Mouse (Mus musculus): ENCODE data around the gene C2cd2l.
A peak's percentile ranks its signal among the peaks of the same experiment; 100 is the strongest.
"Not testable (repeated sequence)": the region's sequence is repeated elsewhere in the genome, so short reads cannot be mapped to it uniquely, and the experiment has no call there.

Gene C2cd2l

DNA sequence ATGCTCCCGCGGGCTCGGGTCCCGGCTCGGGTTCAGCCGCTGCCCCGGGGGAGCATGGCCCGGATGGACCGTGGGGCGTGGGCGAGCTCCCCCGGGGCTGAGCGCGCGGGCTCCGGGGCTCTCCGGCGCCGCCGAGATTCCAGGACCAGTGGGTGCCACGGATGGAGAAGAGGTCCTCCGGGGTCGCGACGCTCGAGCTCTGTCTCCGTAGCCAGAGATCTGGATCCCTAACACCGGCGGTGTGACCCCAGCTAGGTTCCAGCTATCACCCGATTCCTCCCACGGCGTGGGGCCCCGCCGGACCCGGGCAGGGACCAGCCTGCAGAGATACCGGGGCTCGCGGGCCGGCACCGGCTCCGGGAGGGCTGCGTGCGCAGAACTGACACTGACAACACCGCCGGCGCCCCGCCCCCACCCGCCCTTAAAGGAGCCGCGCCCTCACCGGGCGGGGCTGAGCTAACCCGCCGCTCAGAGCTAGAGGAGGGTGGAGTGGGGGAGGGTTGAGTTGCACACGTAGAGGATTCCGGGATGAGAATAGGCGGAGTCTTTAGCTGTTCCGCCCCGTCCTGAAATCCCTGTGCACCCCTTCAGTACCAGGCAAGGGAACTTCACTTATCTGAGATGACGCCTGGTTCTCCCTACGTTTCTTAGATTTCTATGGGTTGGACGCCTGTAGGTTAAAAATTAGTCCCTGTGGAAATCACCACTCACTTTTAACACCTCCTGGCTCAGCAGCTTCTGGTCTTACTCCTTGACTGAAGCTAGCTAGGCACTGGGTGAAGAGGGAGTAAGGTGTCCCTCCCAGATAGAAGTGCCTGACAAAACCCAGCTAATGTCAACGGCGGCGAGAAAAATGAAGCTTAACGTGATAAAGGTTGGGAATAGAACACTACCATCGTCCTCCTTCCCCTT lies at the start of gene C2cd2l:
Gene C2cd2l (minus strand): TSS at position 399 of the 912 bp plus-strand sequence.
- peak; percentile 95 for DNase-seq

DNA sequence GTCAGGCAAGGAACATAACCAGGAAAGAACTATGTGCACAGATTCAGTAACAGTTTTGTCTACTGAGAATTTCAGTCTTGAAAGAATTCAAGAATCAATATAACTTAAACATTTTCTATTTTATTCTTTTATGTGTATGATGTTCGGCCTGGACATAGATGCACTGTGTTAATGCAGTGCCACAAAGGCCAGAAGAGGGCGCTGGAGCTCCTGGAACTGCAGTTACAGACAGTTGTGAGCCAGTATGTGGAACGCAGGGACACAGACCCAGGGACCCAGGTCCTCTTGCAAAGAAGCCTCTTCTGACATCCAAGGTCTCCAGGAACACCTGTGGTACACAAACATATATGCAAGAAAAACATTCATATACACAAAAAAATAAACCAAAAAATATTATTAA lies 44.4 kb upstream of the C2cd2l start:
- peak; percentile 33 for DNase-seq

- DNase-seq: not testable (repeated sequence)
Measured at GRCm38 (mm10) chr9:44361931-44362330, 41.8 kb upstream of the C2cd2l start.

DNA sequence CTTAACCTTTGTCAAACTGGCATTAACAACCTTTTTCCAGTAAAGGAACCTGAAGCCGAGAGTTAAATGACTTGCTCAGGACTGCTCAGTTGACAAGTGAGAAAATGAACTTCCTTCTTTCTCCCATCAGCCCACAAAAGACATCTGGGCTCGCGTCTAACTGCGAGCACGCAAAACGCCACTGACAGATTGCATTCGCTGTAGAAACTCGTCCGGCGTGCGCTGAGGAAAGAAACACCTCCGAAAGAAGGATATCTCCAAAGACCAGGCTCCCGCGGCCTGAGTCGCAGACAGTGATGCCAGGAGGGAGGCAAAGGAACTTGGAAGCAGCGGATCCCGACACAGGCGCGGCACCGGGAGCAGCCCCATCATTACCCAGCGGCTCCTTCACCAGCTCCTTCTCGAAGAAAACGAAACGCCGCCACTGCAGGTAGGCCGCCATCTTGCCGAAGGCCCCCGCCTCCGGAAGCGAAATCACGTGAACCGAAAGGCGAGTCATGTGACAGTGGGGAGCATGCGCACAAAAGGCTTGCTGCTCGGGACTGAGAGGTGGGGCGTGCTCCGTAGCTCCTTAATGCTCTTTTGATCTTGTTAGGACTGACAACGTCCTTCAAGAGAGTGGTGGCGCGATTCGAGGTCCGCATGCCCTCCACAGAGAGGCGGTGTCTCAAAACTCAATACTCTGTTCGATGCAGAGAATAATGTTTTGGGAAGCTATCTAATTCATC lies 41.3 kb upstream of the C2cd2l start, which contains the start of gene Vps11:
Gene Vps11 (minus strand): TSS at position 481 of the 728 bp plus-strand sequence.
- DNase-seq: peak; percentile 97

GRCm38 (mm10) chr9:44357207-44357606 lies 37.1 kb upstream of the C2cd2l start:
- DNase-seq: no peak

DNA sequence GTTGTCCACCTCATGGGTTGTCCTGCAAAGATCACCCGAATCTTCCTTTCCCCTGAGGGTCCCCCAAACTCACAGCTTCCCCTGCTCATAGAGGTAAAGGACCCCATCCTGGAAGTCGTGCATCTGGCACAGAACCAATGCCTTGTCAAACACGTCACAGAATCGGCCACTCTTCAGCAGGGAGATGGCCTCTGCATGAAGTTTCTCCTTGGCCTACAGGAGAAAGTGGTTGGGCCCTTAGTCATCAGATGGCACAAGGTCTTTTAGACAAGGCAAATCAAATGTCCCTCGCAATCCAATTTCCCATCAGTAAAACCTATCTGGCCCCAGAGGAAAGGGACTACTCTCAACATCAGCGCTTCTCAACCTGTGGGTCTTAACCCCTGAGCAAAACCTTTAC lies 33.1 kb upstream of the C2cd2l start:
- DNase-seq: no peak

DNA sequence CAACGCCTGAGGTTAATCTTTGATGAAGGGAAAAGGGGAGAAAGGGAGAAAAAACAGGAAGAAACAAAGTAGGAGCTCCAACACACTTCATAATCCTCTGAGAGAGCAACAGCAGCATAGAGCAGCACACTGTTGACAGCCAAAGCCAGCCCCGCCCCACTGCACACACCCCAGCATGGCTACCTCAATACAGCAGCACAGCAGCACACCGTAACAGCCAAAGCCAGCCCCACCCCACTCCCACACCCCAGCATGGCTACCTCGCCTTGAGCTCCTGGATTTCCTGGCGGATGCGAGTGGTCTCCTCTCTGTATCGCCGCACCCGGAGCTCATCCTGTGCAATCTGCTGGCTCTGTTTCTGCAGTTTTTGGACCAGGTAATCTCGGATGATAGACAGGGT lies 32.3 kb upstream of the C2cd2l start:
- no peak for DNase-seq

GRCm38 (mm10) chr9:44351396-44351795 lies 31.3 kb upstream of the C2cd2l start:
- DNase-seq: no peak

GRCm38 (mm10) chr9:44348546-44348945 lies 28.5 kb upstream of the C2cd2l start:
- DNase-seq: no peak

GRCm38 (mm10) chr9:44347621-44348020 lies 27.5 kb upstream of the C2cd2l start:
- no peak for DNase-seq

DNA sequence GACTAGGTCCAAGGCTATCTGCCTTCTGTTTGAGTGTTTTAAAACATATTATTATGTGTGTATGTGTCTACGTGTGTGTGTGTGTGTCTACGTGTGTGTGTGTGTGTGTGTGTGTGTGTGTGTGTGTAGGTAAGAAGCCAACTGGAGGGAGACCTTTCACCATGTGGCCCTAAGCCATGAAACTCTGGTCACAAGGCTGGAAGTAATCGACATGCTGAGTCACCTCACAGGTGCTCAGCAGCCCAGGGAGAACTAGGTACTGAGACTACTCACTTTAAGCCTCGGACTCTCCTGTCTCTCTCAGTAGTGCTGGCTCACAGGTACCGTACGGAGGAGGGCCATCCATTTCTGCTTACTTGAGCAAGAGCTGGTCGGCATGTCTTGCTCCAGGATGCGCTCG lies 27.1 kb upstream of the C2cd2l start:
- DNase-seq: no peak

- no peak for DNase-seq
Measured at GRCm38 (mm10) chr9:44345570-44346433, 25.7 kb upstream of the C2cd2l start.

DNA sequence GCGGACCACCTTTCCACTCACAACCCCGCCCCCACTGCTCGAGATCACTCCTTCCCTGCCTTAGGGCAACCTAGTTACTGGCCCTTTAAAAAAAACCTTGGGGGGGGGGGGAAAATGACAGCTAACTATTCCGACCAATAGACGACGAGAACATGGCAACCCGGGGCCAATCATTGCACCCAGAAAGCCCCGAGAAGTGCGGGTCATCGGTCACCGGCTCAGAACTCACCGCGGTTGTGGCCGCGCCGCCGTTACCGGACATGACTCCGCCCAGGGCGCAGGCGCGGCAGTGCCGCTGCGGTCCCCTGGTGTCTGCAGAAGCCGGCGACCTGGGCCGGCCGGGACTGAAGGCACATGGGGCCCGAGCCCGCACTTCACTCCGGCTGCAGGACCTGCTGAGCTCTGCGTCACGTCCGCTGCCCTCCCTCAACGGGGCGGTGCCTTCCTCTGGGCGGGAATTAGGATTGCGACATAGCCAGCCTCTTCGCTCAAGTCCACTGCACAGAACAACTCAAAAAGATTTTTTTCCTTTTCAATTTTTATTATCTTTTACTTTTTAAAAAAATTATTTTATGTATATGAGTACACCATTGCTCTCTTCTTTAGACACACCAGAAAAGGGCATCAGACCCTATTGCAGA lies 23.8 kb upstream of the C2cd2l start, which contains the start of gene Hmbs:
Gene Hmbs (minus strand): TSS at position 448 of the 641 bp plus-strand sequence.
- DNase-seq: peak; percentile 94

GRCm38 (mm10) chr9:44343290-44343689 lies 23.2 kb upstream of the C2cd2l start:
- no peak for DNase-seq

GRCm38 (mm10) chr9:44342605-44343004 lies 22.5 kb upstream of the C2cd2l start:
- no peak for DNase-seq

- no peak for DNase-seq
Measured at GRCm38 (mm10) chr9:44342173-44342572, 22.1 kb upstream of the C2cd2l start.

- no peak for DNase-seq
Measured at GRCm38 (mm10) chr9:44341487-44341886, 21.4 kb upstream of the C2cd2l start.

GRCm38 (mm10) chr9:44338574-44338973 lies 18.5 kb upstream of the C2cd2l start:
- DNase-seq: no peak

- DNase-seq: peak; percentile 32
Measured at GRCm38 (mm10) chr9:44337436-44338169, 17.5 kb upstream of the C2cd2l start.

DNA sequence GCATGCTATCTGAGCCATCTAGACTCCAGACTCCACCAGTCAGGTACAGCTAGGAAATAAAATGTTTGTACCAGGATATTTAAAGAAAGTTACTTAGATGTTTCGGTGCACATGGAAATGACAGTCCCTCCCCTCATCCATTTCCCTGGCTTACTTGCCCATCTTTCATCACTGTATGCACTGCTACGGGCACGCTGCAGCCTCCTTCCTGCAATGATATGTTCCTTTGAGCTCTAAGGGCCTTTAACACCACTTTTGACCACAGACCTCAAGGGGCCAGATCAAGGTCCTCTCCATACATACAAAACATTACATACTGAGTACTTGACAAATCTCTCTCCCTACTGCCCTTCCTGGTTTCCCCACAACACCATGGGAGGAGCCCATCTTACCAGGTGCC lies 16.9 kb upstream of the C2cd2l start:
- DNase-seq: no peak

DNA sequence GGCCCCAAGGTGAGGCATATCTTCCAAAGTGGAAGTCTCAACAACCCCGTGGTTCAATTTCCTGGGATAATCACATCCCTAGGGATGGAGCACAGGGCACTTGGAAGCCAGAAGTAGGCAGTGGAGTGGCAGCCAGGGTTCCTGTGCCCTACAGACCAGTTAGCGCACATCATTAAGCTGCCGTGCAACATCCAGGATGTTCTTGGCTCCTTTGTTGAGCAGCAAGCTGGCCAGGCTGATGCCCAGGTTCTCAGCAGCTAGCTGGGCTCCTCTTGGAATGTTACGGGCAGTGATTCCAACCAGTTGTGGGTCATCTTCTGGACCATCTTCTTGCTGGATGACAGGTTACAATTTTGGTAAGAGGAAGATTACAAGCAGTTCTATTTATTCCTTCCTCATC lies 16.4 kb upstream of the C2cd2l start:
- not testable (repeated sequence) for DNase-seq

DNA sequence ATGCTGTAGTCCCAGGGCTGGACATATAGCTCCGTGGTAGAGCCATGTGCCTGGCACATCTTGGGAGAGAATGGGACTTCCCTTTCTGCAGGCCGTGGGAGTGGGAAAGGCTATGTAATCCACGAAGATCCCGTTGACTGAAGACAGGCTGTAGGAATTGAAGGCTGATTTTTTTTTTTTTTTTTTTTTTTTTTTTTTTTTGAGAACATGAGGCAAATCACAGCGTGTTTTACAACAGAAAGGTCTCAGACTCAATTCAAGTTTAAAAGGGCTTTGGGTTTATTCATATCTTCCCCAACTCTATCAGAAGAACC lies 16.0 kb upstream of the C2cd2l start:
- no peak for DNase-seq

All from kidney, postnatal 10 days (tissue).